Mouse (Mus musculus) midbrain, embryonic 16.5 days (tissue): ENCODE measurements at regions not wholly inside any gene's neighbourhood (a gene's known extent, or its start where the extent isn't known, plus 50 kb on each side); places are given as distances from the start of the nearest gene placed in this dataset.

Source experiments
- ATAC-seq: fragments of 200-750 bp; cut with Nextera tagmentation; 2 replicates; pipeline ENCODE4 v1.8.0; 2017; ENCODE audit warnings: moderate TSS enrichment
- H3K27ac ChIP-seq: fragments of 300-500 bp; sonication (generic); 2 replicates; pipeline ENCODE4 v1.5.1; 2014; ENCODE audit warnings: mild to moderate bottlenecking, low read length, mixed read lengths
- H3K27me3 ChIP-seq: fragments of 300-500 bp; sonication (generic); 2 replicates; pipeline ENCODE4 v1.6.1; 2014; ENCODE audit warnings: low read depth, low read length, mixed read lengths; ENCODE audit not compliant: control insufficient read depth, insufficient read depth
- H3K36me3 ChIP-seq: fragments of 300-500 bp; sonication (generic); 2 replicates; pipeline ENCODE4 v1.6.1; 2014; ENCODE audit warnings: mild to moderate bottlenecking, low read length, moderate library complexity, mixed read lengths; ENCODE audit not compliant: control insufficient read depth, insufficient read depth
- H3K4me1 ChIP-seq: fragments of 300-500 bp; sonication (generic); 2 replicates; pipeline ENCODE4 v1.6.1; 2014; ENCODE audit warnings: mild to moderate bottlenecking, low read length, mixed read lengths; ENCODE audit not compliant: control insufficient read depth, insufficient read depth
- H3K4me2 ChIP-seq: fragments of 300-500 bp; sonication (generic); 2 replicates; pipeline ENCODE4 v1.6.1; 2014; ENCODE audit warnings: mild to moderate bottlenecking, low read length, mixed read lengths
- H3K4me3 ChIP-seq: fragments of 300-500 bp; sonication (generic); 2 replicates; pipeline ENCODE4 v1.5.1; 2014; ENCODE audit warnings: low read depth, mild to moderate bottlenecking, low read length, moderate library complexity, mixed read lengths
- H3K9ac ChIP-seq: fragments of 300-500 bp; sonication (generic); 2 replicates; pipeline ENCODE4 v1.6.1; 2014; ENCODE audit warnings: low read depth, low read length, mixed read lengths
- H3K9me3 ChIP-seq: fragments of 300-500 bp; sonication (generic); replicated peaks from 2 replicates; pipeline ENCODE4 v1.6.1; 2014; ENCODE audit warnings: mild to moderate bottlenecking, low read length, mixed read lengths; ENCODE audit not compliant: control insufficient read depth, poor library complexity, severe bottlenecking
- WGBS: fragments of 180-500 bp; shearing (Covaris S2); extraction: QIAGEN DNeasy Blood & Tissue Kit; methylation state at CpG from one replicate; pipeline ENCODE4 v1.1.7; 2014; 5-methylcytosine and 5-hydroxymethylcytosine counted together

GRCm38 (mm10) chr3:133650025-133650424 is 105.1 kb upstream of the Tet2 start:
- Histone ChIP-seq H3K9me3 (no peaks in the 10 kb centered on the region), H3K4me1 (0 out of 2 replicates have a peak, but pooled peaks cover 2% of the 10 kb centered on the region), H3K27ac (no peak overlapping the region), H3K9ac (no peak overlapping the region), H3K4me2 (no peak overlapping the region), H3K27me3 (no peaks in the 10 kb centered on the region), H3K36me3 (no peaks in the 10 kb centered on the region), H3K4me3 (no peak overlapping the region)
- ATAC-seq = no peak

- 90% methylated on average over 4 of the region's 4 CpGs for WGBS
- H3K4me3 ChIP-seq = no peak overlapping the region
- no peaks in the 10 kb centered on the region for H3K9me3 ChIP-seq
- no peaks in the 10 kb centered on the region for H3K36me3 ChIP-seq
- no peak overlapping the region for H3K27ac ChIP-seq
- no peak for ATAC-seq
- H3K9ac ChIP-seq = no peak overlapping the region
- no peak overlapping the region for H3K4me2 ChIP-seq
- no peaks in the 10 kb centered on the region for H3K4me1 ChIP-seq
- no peaks in the 10 kb centered on the region for H3K27me3 ChIP-seq
Measured at GRCm38 (mm10) chr3:133651996-133652395, 107.1 kb upstream of the Tet2 start.

GRCm38 (mm10) chr3:133659759-133660158 is 114.8 kb upstream of the Tet2 start:
- Histone ChIP-seq H3K4me2 (no peak overlapping the region), H3K9me3 (no peaks in the 10 kb centered on the region), H3K36me3 (no peaks in the 10 kb centered on the region), H3K9ac (no peak overlapping the region), H3K4me1 (no peaks in the 10 kb centered on the region), H3K27me3 (no peaks in the 10 kb centered on the region), H3K4me3 (no peak overlapping the region), H3K27ac (no peak overlapping the region)
- ATAC-seq = no peak
- 87% methylated on average over 8 of the region's 8 CpGs for WGBS

GRCm38 (mm10) chr3:133661303-133661702 is 116.4 kb upstream of the Tet2 start:
- 84% methylated on average over 3 of the region's 3 CpGs for WGBS
- no peaks in the 10 kb centered on the region for H3K4me1 ChIP-seq
- H3K4me3 ChIP-seq = no peak overlapping the region
- no peak overlapping the region for H3K4me2 ChIP-seq
- H3K9me3 ChIP-seq = no peaks in the 10 kb centered on the region
- ATAC-seq = no peak
- no peaks in the 10 kb centered on the region for H3K27me3 ChIP-seq
- no peak overlapping the region for H3K27ac ChIP-seq
- H3K9ac ChIP-seq = no peak overlapping the region
- no peaks in the 10 kb centered on the region for H3K36me3 ChIP-seq

GRCm38 (mm10) chr3:133664914-133665313 is 120.0 kb upstream of the Tet2 start:
- Histone ChIP-seq H3K9ac (no peak overlapping the region), H3K27ac (no peak overlapping the region), H3K27me3 (no peaks in the 10 kb centered on the region), H3K4me3 (no peak overlapping the region), H3K36me3 (no peaks in the 10 kb centered on the region), H3K4me1 (no peaks in the 10 kb centered on the region), H3K9me3 (no peaks in the 10 kb centered on the region), H3K4me2 (no peak overlapping the region)
- 88% methylated on average over 3 of the region's 3 CpGs for WGBS
- ATAC-seq = no peak

GRCm38 (mm10) chr3:133665425-133666317 is 120.7 kb upstream of the Tet2 start:
- WGBS = 93% methylated on average over 6 of the region's 6 CpGs
- Histone ChIP-seq H3K27ac (no peak overlapping the region), H3K27me3 (no peaks in the 10 kb centered on the region), H3K4me2 (no peak overlapping the region), H3K4me3 (no peak overlapping the region), H3K9ac (no peak overlapping the region), H3K4me1 (no peaks in the 10 kb centered on the region), H3K9me3 (no peaks in the 10 kb centered on the region), H3K36me3 (no peaks in the 10 kb centered on the region)
- no peak for ATAC-seq

GRCm38 (mm10) chr3:133672742-133673447 is 128.0 kb upstream of the Tet2 start:
- H3K27ac ChIP-seq = no peak overlapping the region

GRCm38 (mm10) chr3:133677892-133678291 is 133.0 kb upstream of the Tet2 start:
- no peaks in the 10 kb centered on the region for H3K4me1 ChIP-seq
- ATAC-seq = no peak
- 92% methylated on average over 1 of the region's 1 CpGs for WGBS

More at GRCm38 (mm10) chr3:133672742-133673447, 128.0 kb upstream of the Tet2 start:
- Histone ChIP-seq H3K4me2 (no peak overlapping the region), H3K9ac (no peak overlapping the region), H3K4me3 (no peak overlapping the region), H3K4me1 (no peaks in the 10 kb centered on the region), H3K27me3 (no peaks in the 10 kb centered on the region), H3K36me3 (no peaks in the 10 kb centered on the region), H3K9me3 (no peaks in the 10 kb centered on the region)
- no peak; the same call in 1 of the 2 replicates for ATAC-seq
- 71% methylated on average over 10 of the region's 10 CpGs for WGBS

GRCm38 (mm10) chr3:133679891-133680290 is 135.0 kb upstream of the Tet2 start:
- Histone ChIP-seq H3K9me3 (no peaks in the 10 kb centered on the region), H3K4me2 (no peak overlapping the region), H3K36me3 (no peaks in the 10 kb centered on the region), H3K27me3 (no peaks in the 10 kb centered on the region), H3K27ac (no peak overlapping the region), H3K9ac (no peak overlapping the region), H3K4me3 (no peak overlapping the region), H3K4me1 (no peaks in the 10 kb centered on the region)
- ATAC-seq = no peak
- WGBS = 85% methylated on average over 1 of the region's 1 CpGs

More at GRCm38 (mm10) chr3:133677892-133678291, 133.0 kb upstream of the Tet2 start:
- H3K4me2 ChIP-seq = no peak overlapping the region
- H3K27ac ChIP-seq = no peak overlapping the region
- H3K9ac ChIP-seq = no peak overlapping the region
- no peaks in the 10 kb centered on the region for H3K27me3 ChIP-seq
- no peak overlapping the region for H3K4me3 ChIP-seq
- H3K9me3 ChIP-seq = no peaks in the 10 kb centered on the region
- no peaks in the 10 kb centered on the region for H3K36me3 ChIP-seq
